Mouse (Mus musculus) MEL (cell line): Measurements from ENCODE around the gene Senp5. TPM values are rescaled to one million over a fixed set of nuclear protein-coding genes. Genes with fewer than 3 reads are reported as not detected.

ENCODE experiments used
- DNase-seq: peaks from one replicate; pipeline ENCODE4 v3.0.0; 2011; ENCODE audit warnings: low read depth, low spot score
- H3K27ac ChIP-seq: 2 replicates; pipeline ENCODE4 v1.5.1; 2012; ENCODE audit warnings: low read depth, mild to moderate bottlenecking, control low read depth, low read length, moderate library complexity; ENCODE audit not compliant: control insufficient read depth
- H3K27me3 ChIP-seq, 2 experiments: fragments of 150-350 bp in 1 of 2; sonication (generic) in 1 of 2; 2 replicates each; pipeline ENCODE4 v1.6.1; 2012; ENCODE audit warnings: low read length in 2 of 2, mild to moderate bottlenecking in 2 of 2, improper control_type of control experiment in 1 of 2, moderate library complexity in 1 of 2; ENCODE audit not compliant: insufficient read depth in 2 of 2, control insufficient read depth in 1 of 2
- H3K36me3 ChIP-seq, 2 experiments: 2 replicates each; pipeline ENCODE4 v1.6.1; 2012 to 2014; ENCODE audit warnings: low read length in 2 of 2, improper control_type of control experiment in 1 of 2, inconsistent platforms in 1 of 2, mild to moderate bottlenecking in 1 of 2; ENCODE audit not compliant: insufficient read depth in 2 of 2, control insufficient read depth in 1 of 2
- H3K4me1 ChIP-seq, 2 experiments: fragments of 150-350 bp in 1 of 2; sonication (generic) in 1 of 2; 2 replicates each; pipeline ENCODE4 v1.6.1; 2012; ENCODE audit warnings: low read length in 2 of 2, improper control_type of control experiment in 1 of 2, mild to moderate bottlenecking in 1 of 2; ENCODE audit not compliant: insufficient read depth in 2 of 2, control insufficient read depth in 1 of 2
- H3K4me3 ChIP-seq, 2 experiments: fragments of 150-350 bp in 1 of 2; sonication (generic) in 1 of 2; 2 replicates each; pipeline ENCODE4 v1.5.1; 2012; ENCODE audit warnings: low read depth in 2 of 2, low read length in 2 of 2, mild to moderate bottlenecking in 2 of 2, moderate library complexity in 2 of 2, control low read depth in 1 of 2, improper control_type of control experiment in 1 of 2; ENCODE audit not compliant: control insufficient read depth in 1 of 2, insufficient read depth in 1 of 2
- H3K79me2 ChIP-seq: 2 replicates; pipeline ENCODE4 v1.6.1; 2012; ENCODE audit warnings: mild to moderate bottlenecking, low read length, moderate library complexity; ENCODE audit not compliant: control insufficient read depth, poor library complexity, insufficient read depth
- H3K9ac ChIP-seq: 2 replicates; pipeline ENCODE4 v1.6.1; 2012; ENCODE audit warnings: low read depth, mild to moderate bottlenecking, control low read depth, low read length, moderate library complexity; ENCODE audit not compliant: control insufficient read depth, poor library complexity, severe bottlenecking
- H3K9me3 ChIP-seq: fragments of 150-350 bp; sonication (generic); replicated peaks from 2 replicates; pipeline ENCODE4 v1.6.1; 2012; ENCODE audit warnings: mild to moderate bottlenecking, low read length, improper control_type of control experiment, moderate library complexity; ENCODE audit not compliant: insufficient read depth
- CTCF ChIP-seq, 3 experiments: IDR thresholded peaks in 2 of 3; conservative IDR thresholded peaks in 1 of 3; 2 replicates each; pipeline ENCODE4 v1.5.1; 2011 to 2012; ENCODE audit warnings: low read length in 3 of 3, low read depth in 2 of 3, mild to moderate bottlenecking in 2 of 3, improper control_type of control experiment in 1 of 3, inconsistent platforms in 1 of 3, mixed read lengths in 1 of 3, moderate library complexity in 1 of 3; ENCODE audit not compliant: control insufficient read depth in 1 of 3, insufficient read depth in 1 of 3, poor library complexity in 1 of 3, severe bottlenecking in 1 of 3
- EP300 ChIP-seq, 2 experiments: IDR thresholded peaks; 2 replicates each; pipeline ENCODE4 v1.6.1; 2011; ENCODE audit warnings: improper control_type of control experiment in 2 of 2, low read length in 2 of 2, low read depth in 1 of 2, mild to moderate bottlenecking in 1 of 2
- ETS1 ChIP-seq: IDR thresholded peaks from 2 replicates; pipeline ENCODE4 v1.6.1; 2012; ENCODE audit warnings: low read depth, mild to moderate bottlenecking, inconsistent platforms, low read length, improper control_type of control experiment, moderate library complexity
- GABPA ChIP-seq: IDR thresholded peaks from 2 replicates; pipeline ENCODE4 v1.6.1; 2012; ENCODE audit warnings: low read depth, mild to moderate bottlenecking, inconsistent platforms, low read length, improper control_type of control experiment, moderate library complexity
- GATA1 ChIP-seq: IDR thresholded peaks from 2 replicates; pipeline ENCODE4 v1.6.1; 2011; ENCODE audit warnings: low read depth, low read length, improper control_type of control experiment
- MAZ ChIP-seq: IDR thresholded peaks from 2 replicates; pipeline ENCODE4 v1.6.1; 2012; ENCODE audit warnings: low read depth, mild to moderate bottlenecking, inconsistent platforms, low read length, improper control_type of control experiment
- MEF2A ChIP-seq: IDR thresholded peaks from 2 replicates; pipeline ENCODE4 v1.6.1; 2014; ENCODE audit warnings: low read depth, mild to moderate bottlenecking, inconsistent platforms, low read length, improper control_type of control experiment; ENCODE audit not compliant: poor library complexity, insufficient replicate concordance, severe bottlenecking; ENCODE audit errors: extremely low read depth
- MYB ChIP-seq: IDR thresholded peaks from 2 replicates; pipeline ENCODE4 v1.6.1; 2011; ENCODE audit warnings: mild to moderate bottlenecking, low read depth, low read length, improper control_type of control experiment
- MYC ChIP-seq: IDR thresholded peaks from 2 replicates; pipeline ENCODE4 v1.6.1; 2011; ENCODE audit warnings: low read depth, mild to moderate bottlenecking, low read length, improper control_type of control experiment, moderate library complexity
- NELFE ChIP-seq: IDR thresholded peaks from 2 replicates; pipeline ENCODE4 v1.6.1; 2011; ENCODE audit warnings: low read depth, low read length, improper control_type of control experiment
- NRF1 ChIP-seq: IDR thresholded peaks from 2 replicates; pipeline ENCODE4 v1.6.1; 2014; ENCODE audit warnings: low read depth, mild to moderate bottlenecking, inconsistent platforms, low read length, improper control_type of control experiment, moderate library complexity; ENCODE audit not compliant: poor library complexity, insufficient read depth, severe bottlenecking
- POLR2A ChIP-seq, 2 experiments: IDR thresholded peaks; 2 replicates each; pipeline ENCODE4 v1.6.1; 2011 to 2012; ENCODE audit warnings: low read length in 2 of 2, mild to moderate bottlenecking in 2 of 2, control low read depth in 1 of 2, improper control_type of control experiment in 1 of 2, low read depth in 1 of 2, moderate library complexity in 1 of 2; ENCODE audit not compliant: control insufficient read depth in 1 of 2, insufficient read depth in 1 of 2, poor library complexity in 1 of 2
- POLR2AphosphoS5 ChIP-seq: IDR thresholded peaks from 2 replicates; pipeline ENCODE4 v1.6.1; 2012; ENCODE audit warnings: low read depth, borderline replicate concordance, mild to moderate bottlenecking, inconsistent platforms, low read length, moderate library complexity, mixed read lengths
- RAD21 ChIP-seq: IDR thresholded peaks from 2 replicates; pipeline ENCODE4 v1.6.1; 2011; ENCODE audit warnings: mild to moderate bottlenecking, low read depth, low read length, improper control_type of control experiment
- SIN3A ChIP-seq: IDR thresholded peaks from 2 replicates; pipeline ENCODE4 v1.6.1; 2012; ENCODE audit warnings: low read length, improper control_type of control experiment, inconsistent platforms
- TAL1 ChIP-seq: IDR thresholded peaks from 2 replicates; pipeline ENCODE4 v1.6.1; 2012; ENCODE audit warnings: mild to moderate bottlenecking, inconsistent platforms, low read length, moderate library complexity, mixed read lengths
- TCF12 ChIP-seq: IDR thresholded peaks from 2 replicates; pipeline ENCODE4 v1.6.1; 2014; ENCODE audit warnings: low read depth, mild to moderate bottlenecking, inconsistent platforms, low read length, improper control_type of control experiment, moderate library complexity
- polyA plus RNA-seq, 2 experiments: library from polyadenylated mRNA; stranded (reverse) in 1 of 2; unstranded in 1 of 2; fragments of >175 nt in 1 of 2; fragments of >200 nt in 1 of 2; gene quantifications; 2 replicates each; pipeline versions ENCODE4 v1.2.1 to v1.2.4; 2012; ENCODE audit warnings: low replicate concordance in 2 of 2, low read depth in 1 of 2; ENCODE audit not compliant: insufficient read length in 2 of 2, insufficient read depth in 1 of 2, missing spikeins in 1 of 2
- total RNA-seq: library from RNA; depleted of rRNA; stranded (reverse); fragments of 300-350 nt; gene quantifications from 2 replicates; pipeline ENCODE4 v1.2.3, GENCODE M21; 2012

The Senp5 gene
- total and polyA plus RNA-seq, 3 experiments, result 10.3 to 12.5 TPM; not detected in 1

- peaks cover 0 to 5% of the 10 kb centered on the region in 2 experiments; a peak in 2 of 4 replicates for H3K36me3 ChIP-seq
- TF ChIP-seq RAD21 (no peak; the same call in 1 of the 2 replicates), MYC (peak; percentile 36; the same call in 1 of the 2 replicates), POLR2A (IDR thresholded peaks at IDR 0.05; ENCODE audit: control insufficient read depth in 1 of 2, insufficient read depth in 1 of 2, low read depth in 1 of 2, low read length in 2 of 2, poor library complexity in 1 of 2) (no peak), TAL1 (no peak), MAZ (no peak), CTCF (IDR thresholded peaks at IDR 0.05 in 2 of 3, conservative IDR thresholded peaks at IDR 0.05 in 1 of 3; ENCODE audit: control insufficient read depth in 1 of 3, insufficient read depth in 1 of 3, low read depth in 2 of 3, low read length in 3 of 3, poor library complexity in 1 of 3, severe bottlenecking in 1 of 3) (peak; percentile 21 to 45 (median 37)), GABPA (no peak)
Observed at GRCm38 (mm10) chr16:31980946-31981345, 22.1 kb downstream of the Senp5 start.

GRCm38 (mm10) chr16:31979501-31979900, 23.6 kb downstream of the Senp5 start:
- Histone ChIP-seq H3K36me3 (peaks cover 0 to 7% of the 10 kb centered on the region in 2 experiments; a peak in 2 of 4 replicates), H3K9me3 (no peaks in the 10 kb centered on the region), H3K27ac (no peak overlapping the region), H3K27me3 (no peaks in the 10 kb centered on the region), H3K9ac (no peak overlapping the region), H3K4me3 (no peak overlapping the region), H3K79me2 (no peaks in the 10 kb centered on the region), H3K4me1 (no peaks in the 10 kb centered on the region)
- no peak for TF ChIP-seq NRF1
- TF ChIP-seq ETS1, result no peak
- DNase-seq, result no peak

More at GRCm38 (mm10) chr16:31980946-31981345, 22.1 kb downstream of the Senp5 start:
- H3K4me1 ChIP-seq, result no peaks in the 10 kb centered on the region
- H3K9ac ChIP-seq, result no peak overlapping the region
- no peaks in the 10 kb centered on the region for H3K79me2 ChIP-seq
- DNase-seq, result peak; percentile 28
- H3K27me3 ChIP-seq, result no peaks in the 10 kb centered on the region
- H3K9me3 ChIP-seq, result no peaks in the 10 kb centered on the region
- no peak overlapping the region for H3K27ac ChIP-seq
- H3K4me3 ChIP-seq, result no peak overlapping the region

- H3K9ac ChIP-seq, result no peak overlapping the region
- H3K36me3 ChIP-seq, result peaks cover 0 to 12% of the 10 kb centered on the region in 2 experiments; a peak in 2 of 4 replicates
Observed at GRCm38 (mm10) chr16:31975258-31975657, 27.8 kb downstream of the Senp5 start.

More at GRCm38 (mm10) chr16:31975258-31975657, 27.8 kb downstream of the Senp5 start:
- Histone ChIP-seq H3K27me3 (no peaks in the 10 kb centered on the region), H3K79me2 (no peaks in the 10 kb centered on the region), H3K27ac (no peak overlapping the region), H3K9me3 (no peaks in the 10 kb centered on the region), H3K4me3 (no peak overlapping the region), H3K4me1 (no peaks in the 10 kb centered on the region)
- TF ChIP-seq NELFE, result no peak
- no peak for TF ChIP-seq TCF12
- TF ChIP-seq MAZ, result no peak
- TF ChIP-seq MEF2A, result no peak
- no peak for TF ChIP-seq MYB
- TF ChIP-seq CTCF (IDR thresholded peaks at IDR 0.05 in 2 of 3, conservative IDR thresholded peaks at IDR 0.05 in 1 of 3; ENCODE audit: control insufficient read depth in 1 of 3, insufficient read depth in 1 of 3, low read depth in 2 of 3, low read length in 3 of 3, poor library complexity in 1 of 3, severe bottlenecking in 1 of 3), result no peak
- no peak for TF ChIP-seq EP300 (IDR thresholded peaks at IDR 0.05; ENCODE audit: low read depth in 1 of 2, low read length in 2 of 2)
- TF ChIP-seq POLR2AphosphoS5, result no peak
- no peak for TF ChIP-seq SIN3A
- no peak for TF ChIP-seq GATA1
- no peak for DNase-seq
